Mouse (Mus musculus) urinary bladder, postnatal 36 days (tissue): ENCODE measurements around the gene Ccdc33.

Source experiments
- DNase-seq, 2 experiments: peaks; one replicate each; pipeline ENCODE4 v3.0.0; 2022; ENCODE audit warnings: low spot score in 2 of 2, mixed read lengths in 1 of 2

Gene Ccdc33

GRCm38 (mm10) chr9:58012486-58012885 lies 106.1 kb downstream of the Ccdc33 start:
- DNase-seq = no peak

- DNase-seq = no peak
These were observed 107.1 kb downstream of the Ccdc33 start for GRCm38 (mm10) chr9:58011552-58011951.

GRCm38 (mm10) chr9:58011027-58011426 lies 107.6 kb downstream of the Ccdc33 start:
- no peak for DNase-seq

GRCm38 (mm10) chr9:58009588-58009987 lies 109.0 kb downstream of the Ccdc33 start:
- DNase-seq = no peak

GRCm38 (mm10) chr9:58009015-58009362 lies 109.6 kb downstream of the Ccdc33 start:
- DNase-seq = no peak

- DNase-seq = no peak
These were observed 110.1 kb downstream of the Ccdc33 start for GRCm38 (mm10) chr9:58008336-58009014.

- DNase-seq = no peak
These were observed 112.7 kb downstream of the Ccdc33 start, which contains the start of gene Cyp11a1 for GRCm38 (mm10) chr9:58005753-58006461. Cyp11a1 (plus strand) TSS chr9:58006411.

- DNase-seq = no peak
These were observed 115.4 kb downstream of the Ccdc33 start for GRCm38 (mm10) chr9:58003272-58003671.

GRCm38 (mm10) chr9:57999676-58000075 lies 118.9 kb downstream of the Ccdc33 start:
- no peak for DNase-seq

- no peak for DNase-seq
These were observed 119.9 kb downstream of the Ccdc33 start for GRCm38 (mm10) chr9:57998685-57999084.

- DNase-seq = peak in 1 of 2 experiments; percentile 27
These were observed 120.5 kb downstream of the Ccdc33 start for GRCm38 (mm10) chr9:57998032-57998659.

- no peak for DNase-seq
These were observed 121.1 kb downstream of the Ccdc33 start for GRCm38 (mm10) chr9:57997511-57998031.

- no peak for DNase-seq
These were observed 123.3 kb downstream of the Ccdc33 start for GRCm38 (mm10) chr9:57995282-57995681.

GRCm38 (mm10) chr9:57992781-57993591 lies 125.6 kb downstream of the Ccdc33 start:
- DNase-seq = no peak

- no peak for DNase-seq
These were observed 126.6 kb downstream of the Ccdc33 start for GRCm38 (mm10) chr9:57992060-57992459.

- no peak for DNase-seq
These were observed 128.0 kb downstream of the Ccdc33 start for GRCm38 (mm10) chr9:57990438-57991110.

GRCm38 (mm10) chr9:57989309-57989708 lies 129.3 kb downstream of the Ccdc33 start:
- no peak for DNase-seq

GRCm38 (mm10) chr9:57988098-57988497 lies 130.5 kb downstream of the Ccdc33 start:
- no peak for DNase-seq

GRCm38 (mm10) chr9:57986293-57986692 lies 132.3 kb downstream of the Ccdc33 start:
- no peak for DNase-seq

- no peak for DNase-seq
These were observed 133.3 kb downstream of the Ccdc33 start for GRCm38 (mm10) chr9:57985304-57985703.

GRCm38 (mm10) chr9:57980570-57980969 lies 138.1 kb downstream of the Ccdc33 start:
- no peak for DNase-seq
